In genomic region chr17:29730510-29731265, GRCm38 (mm10) we compare ENCODE assay signal across 8 mouse cellular contexts. TPM values are rescaled to one million over a fixed set of nuclear protein-coding genes. Genes with fewer than 3 reads are reported as not detected.
DNase-seq lines count a peak whose midpoint lies in the region; ATAC-seq and TF ChIP-seq lines count a peak whose summit lies in the region.
"Had no signal": no experiment of that assay in that cellular context is flagged by ENCODE, and none has a peak within 500 bp of the region (broad histone marks: within the 10 kb centered on the region; RNA-seq: fewer than 3 reads in every experiment).

No protein-coding gene starts in this region.

- whole genome bisulfite sequencing in hindbrain, embryonic 14.5 days = 15% methylated on average over 13 of the region's 13 CpGs

- no peak overlapping the region for H3K4me2 ChIP-seq in hindbrain, embryonic 14.5 days (replicated peaks)

- H3K4me3 ChIP-seq in testis, adult 2 months (ENCODE audit: control insufficient read depth, low read depth, low read length) = no peak overlapping the region
- H3K4me3 ChIP-seq in hindbrain, embryonic 14.5 days (replicated peaks; ENCODE audit: low read length) = no peak overlapping the region

- TF ChIP-seq POLR2A in testis, adult 2 months (IDR thresholded peaks at IDR 0.05; ENCODE audit: control insufficient read depth, low read depth, low read length) = no peak

- DNase-seq in testis, postnatal 14 days (ENCODE audit: low spot score) = no peak
- DNase-seq in cerebellum, postnatal 36 days = peak; percentile 64
- DNase-seq in hindbrain, embryonic 14.5 days (ENCODE audit: low spot score) = peak; percentile 59
- DNase-seq in frontal cortex, postnatal 14 days (ENCODE audit: low spot score in 2 of 2) = no peak
- no peak for DNase-seq in spleen, adult 18-20 months
- DNase-seq in embryo, embryonic 11 days = no peak
- DNase-seq: lung, adult 18-20 months had no signal

- H3K36me3 ChIP-seq in testis, adult 2 months (ENCODE audit: control insufficient read depth, insufficient read depth, low read length) = no peaks in the 10 kb centered on the region
- H3K36me3 ChIP-seq in hindbrain, embryonic 14.5 days (replicated peaks; ENCODE audit: control insufficient read depth, insufficient read depth) = no peaks in the 10 kb centered on the region

- peak; percentile 49; the same call in 1 of the 2 replicates for ATAC-seq in hindbrain, embryonic 14.5 days (ENCODE audit: low FRiP score)

- H3K9ac ChIP-seq in hindbrain, embryonic 14.5 days = 0 out of 2 replicates have a peak overlapping the region, but pooled peaks have one; percentile 4

- H3K27me3 ChIP-seq in testis, adult 2 months (ENCODE audit: control insufficient read depth, insufficient read depth, low read length) = no peaks in the 10 kb centered on the region
- no peaks in the 10 kb centered on the region for H3K27me3 ChIP-seq in hindbrain, embryonic 14.5 days (ENCODE audit: control insufficient read depth, insufficient read depth, low read length)

- no peaks in the 10 kb centered on the region for H3K9me3 ChIP-seq in hindbrain, embryonic 14.5 days (ENCODE audit: control insufficient read depth, low read length)

- no peak for TF ChIP-seq CTCF in testis, adult 2 months (IDR thresholded peaks at IDR 0.05; ENCODE audit: control insufficient read depth, insufficient read depth, insufficient replicate concordance, low read depth, low read length)

- peak overlapping the region; percentile 82 for H3K27ac ChIP-seq in testis, adult 2 months (ENCODE audit: control insufficient read depth, insufficient read depth, low read depth, low read length)
- peak overlapping the region; percentile 74 for H3K27ac ChIP-seq in hindbrain, embryonic 14.5 days

- peaks cover 4% of the 10 kb centered on the region; the same call in 1 of the 2 replicates for H3K4me1 ChIP-seq in testis, adult 2 months (ENCODE audit: control insufficient read depth, insufficient read depth, low read length)
- peaks cover 20% of the 10 kb centered on the region for H3K4me1 ChIP-seq in hindbrain, embryonic 14.5 days (replicated peaks; ENCODE audit: control insufficient read depth, insufficient read depth, low read length)

RNA-seq across cellular contexts. Expression of gene Ccdc167, which starts 13.8 kb away (rescaled TPM):
- polyA plus RNA-seq in testis, adult 2 months (2012; rRNA removed) = 1.5 and 1.6 TPM in 2 replicates
- polyA plus RNA-seq in hindbrain, embryonic 14.5 days (2014; fragmentation: Nextera tagmentation; extraction: Ambion mirVana) = 13.5 and 13.6 TPM in 2 replicates

Comparison
In these comparisons a context has a peak if more than half of its experiments do, and no peak if none do; other contexts are left out.
1. DNase-seq: peak in cerebellum, postnatal 36 days (2 of 2) and hindbrain, embryonic 14.5 days (single experiment); none in testis, postnatal 14 days (single experiment), frontal cortex, postnatal 14 days (0 of 2), spleen, adult 18-20 months (0 of 2) and embryo, embryonic 11 days (single experiment).